Mouse (Mus musculus) left cerebral cortex, postnatal 14 days (tissue): ENCODE measurements around the gene P4hb. TPM values are rescaled to one million over a fixed set of nuclear protein-coding genes. Genes with fewer than 3 reads are reported as not detected.
"Not testable (repeated sequence)": the region's sequence is repeated elsewhere in the genome, so short reads cannot be mapped to it uniquely, and the experiment has no call there.

Experiments
- DNase-seq, 2 experiments: peaks; one replicate each; pipeline ENCODE4 v3.0.0; 2021 to 2022; ENCODE audit warnings: low spot score in 2 of 2, mixed read lengths in 1 of 2
- intact Hi-C: fragments of 180-260 bp; cut with DNase I; formaldehyde crosslinking; loops from one replicate; pipeline ENCODE4 v1.15.1; 2025
- total RNA-seq, 2 experiments: library from RNA; stranded (reverse); gene quantifications; 2 replicates each; pipeline ENCODE4 v1.2.3; 2021

The P4hb gene
- total RNA-seq, 2 experiments from 2014 or later, result 125 to 127 TPM

DNA sequence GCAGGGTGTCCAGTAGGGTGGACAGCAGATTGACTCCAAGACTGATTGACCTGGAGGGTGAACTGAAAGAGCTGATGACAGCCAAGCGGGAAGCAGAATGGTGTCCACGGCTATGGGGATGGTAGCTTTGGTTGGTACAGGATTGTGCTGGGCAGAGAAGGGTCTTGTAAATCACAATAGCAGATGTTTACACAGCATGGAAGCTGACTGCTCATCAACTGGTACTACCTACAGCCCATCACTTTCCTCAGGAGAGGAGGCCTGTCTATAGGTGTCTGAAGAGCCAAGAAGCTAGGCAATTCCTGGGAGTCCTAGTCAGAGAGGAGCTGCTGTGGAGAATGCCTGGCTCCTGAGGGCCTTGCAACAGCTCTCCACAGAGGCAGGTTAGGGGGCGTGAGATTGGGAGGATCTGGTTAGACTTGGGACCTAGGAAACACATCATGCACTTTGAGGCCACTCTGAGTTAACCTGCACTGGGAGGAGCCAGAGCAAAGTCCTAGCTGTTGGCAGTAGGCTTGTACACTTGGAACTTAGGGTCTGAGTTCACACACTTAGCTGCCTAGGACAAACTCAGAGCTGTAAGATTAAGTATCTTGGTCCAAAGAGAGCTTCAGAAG lies 3.4 kb upstream of the P4hb start:
- DNase-seq, result no peak
- intact Hi-C loops, result no loop called here

DNA sequence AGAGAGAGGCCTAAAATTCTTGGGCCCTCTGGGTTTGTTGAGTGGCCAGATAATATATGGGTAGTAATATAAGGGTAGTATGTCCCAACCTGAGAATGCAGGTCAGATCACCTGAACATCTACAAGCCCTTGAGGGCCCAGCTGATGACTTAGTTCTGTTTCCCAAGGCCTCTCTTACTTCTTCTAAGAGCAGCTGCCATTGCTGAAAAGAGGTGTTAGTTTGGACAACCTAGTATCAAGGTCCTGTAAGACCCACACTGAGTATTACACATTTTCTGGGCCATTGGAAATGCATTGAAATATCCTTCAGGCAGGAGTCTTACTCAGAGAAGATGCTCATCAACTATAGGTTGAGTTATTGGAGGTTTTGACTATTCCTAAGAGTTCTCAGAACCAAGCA lies 2.9 kb upstream of the P4hb start:
- intact Hi-C loops, result no loop called here
- DNase-seq, result no peak

DNA sequence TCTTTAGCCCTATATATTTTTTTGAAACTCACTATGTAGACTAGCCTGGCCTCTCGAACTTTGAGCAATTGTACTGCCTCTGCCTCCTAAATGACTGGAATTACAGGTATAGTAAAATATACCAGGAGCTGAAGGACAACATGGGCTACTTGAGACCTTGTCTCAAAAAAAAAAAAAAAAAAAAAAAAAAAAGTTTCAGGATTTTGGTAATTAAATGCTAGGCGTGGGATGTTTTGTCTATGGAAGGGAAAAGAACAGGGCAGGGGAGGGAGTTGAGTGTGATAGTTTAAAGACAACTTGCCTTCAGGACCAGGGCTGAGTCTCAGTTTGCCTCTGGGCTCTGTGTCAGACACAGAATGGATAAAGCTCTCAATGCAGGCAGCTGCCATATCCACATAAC lies 2.0 kb upstream of the P4hb start:
- DNase-seq, result no peak
- intact Hi-C loops, result no loop called here

DNA sequence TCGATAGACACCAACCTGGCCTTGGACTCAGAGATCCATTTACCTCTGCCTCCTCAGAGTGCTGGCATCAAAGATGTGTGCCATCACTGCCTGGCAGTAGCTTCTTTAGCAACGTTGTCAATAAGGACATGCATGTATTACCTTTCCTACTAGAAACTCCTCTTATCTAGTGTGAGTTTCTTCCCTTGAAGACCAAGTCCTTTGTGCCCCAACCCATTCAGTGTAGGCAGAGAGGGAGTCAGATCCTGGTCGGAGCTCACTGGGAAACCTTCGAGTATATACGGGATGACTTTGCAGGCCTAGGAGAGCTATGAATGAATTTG lies 1.2 kb upstream of the P4hb start:
- DNase-seq, result no peak
- intact Hi-C loops, result loop anchor here (5.0 kb wide), 1 partner anchor 57 kb away; no protein-coding TSS in a partner anchor

DNA sequence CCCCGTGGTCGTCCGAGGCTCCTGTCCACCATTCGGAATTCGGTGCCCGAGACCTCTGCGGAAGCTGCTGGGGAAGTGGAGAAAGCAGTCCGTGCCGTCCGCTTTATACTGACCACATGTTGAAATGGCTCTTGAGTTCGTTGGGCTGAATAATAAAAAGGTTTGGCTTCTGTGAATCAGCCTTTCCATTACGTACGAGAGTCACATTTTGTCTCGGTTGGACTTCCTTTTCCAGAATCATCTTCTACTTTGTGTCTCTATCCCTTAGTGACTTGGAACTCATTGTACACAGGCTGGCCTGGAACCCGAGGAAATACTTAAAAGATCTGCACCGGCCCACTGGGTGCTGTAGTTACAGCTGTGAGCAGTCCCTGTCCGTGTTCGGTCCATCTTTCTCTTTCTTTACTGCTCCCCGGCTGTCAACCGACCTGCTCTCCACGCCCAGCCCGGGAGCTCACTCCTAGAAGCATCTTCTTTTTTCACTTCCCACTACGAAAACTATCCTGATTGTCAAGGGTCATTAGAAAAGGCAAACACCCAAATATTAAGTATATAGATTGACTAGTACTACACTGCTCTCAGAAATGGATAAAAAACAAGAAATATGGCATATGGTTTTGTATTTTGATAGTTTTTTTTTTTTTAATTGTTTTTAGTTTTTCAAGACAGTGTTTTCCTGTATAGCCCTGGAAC lies 678 bp upstream of the P4hb start:
- no peak for DNase-seq
- intact Hi-C loops, result loop anchor here (5.0 kb wide), 1 partner anchor 56 kb away; no protein-coding TSS in a partner anchor

DNA sequence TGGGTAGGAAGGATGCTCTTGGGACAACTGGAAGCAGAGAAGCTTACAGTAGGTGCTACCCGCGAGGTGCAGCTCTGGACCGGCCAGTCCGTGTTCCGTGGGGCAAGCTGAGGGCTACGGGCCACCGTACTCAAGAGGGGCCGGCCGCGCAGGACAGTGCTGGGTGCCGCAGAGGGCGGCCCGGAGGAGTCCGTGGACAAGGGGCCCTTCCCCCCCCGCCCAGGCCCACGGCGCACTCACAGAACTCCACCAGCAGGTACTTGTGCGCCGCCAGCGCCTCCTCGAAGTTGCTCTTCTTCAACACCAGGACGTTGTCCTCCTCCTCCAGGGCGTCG lies 669 bp downstream of the P4hb start:
- no peak for DNase-seq
- intact Hi-C loops, result loop anchor here (5.0 kb wide), 1 partner anchor 55 kb away; no protein-coding TSS in a partner anchor

DNA sequence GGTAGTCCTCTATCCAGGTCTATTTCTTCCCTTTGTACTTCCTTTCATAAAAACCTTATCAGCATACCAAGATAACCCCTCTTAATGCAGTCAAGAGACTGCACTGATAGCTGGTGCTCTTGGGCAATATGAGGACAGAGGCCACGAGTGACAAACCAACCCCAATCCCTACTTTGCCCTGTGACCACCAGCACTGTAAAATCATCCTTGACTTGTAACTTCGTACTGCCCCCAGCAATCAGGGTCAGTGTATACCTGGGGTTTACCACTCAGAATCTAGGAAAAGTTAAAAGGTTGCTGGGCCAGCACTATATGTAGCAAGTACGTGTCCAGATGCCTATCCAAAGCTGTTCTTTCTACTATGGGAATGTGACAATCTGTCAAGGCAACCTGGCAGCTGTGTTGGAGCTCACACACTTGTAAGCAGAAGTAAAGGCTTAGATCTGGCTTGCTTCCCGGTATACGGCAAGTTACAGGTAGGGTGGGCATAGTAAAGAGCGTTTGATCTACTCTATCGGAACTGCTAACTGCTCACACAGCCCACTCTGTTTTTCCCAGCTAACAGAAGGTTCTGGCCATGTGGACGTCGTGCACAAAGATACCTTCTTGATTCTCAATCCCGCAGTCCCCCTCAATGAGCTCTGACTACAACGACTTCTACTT lies 1.2 kb downstream of the P4hb start:
- no peak for DNase-seq
- intact Hi-C loops, result loop anchor here (5.0 kb wide), 1 partner anchor 55 kb away; no protein-coding TSS in a partner anchor

DNA sequence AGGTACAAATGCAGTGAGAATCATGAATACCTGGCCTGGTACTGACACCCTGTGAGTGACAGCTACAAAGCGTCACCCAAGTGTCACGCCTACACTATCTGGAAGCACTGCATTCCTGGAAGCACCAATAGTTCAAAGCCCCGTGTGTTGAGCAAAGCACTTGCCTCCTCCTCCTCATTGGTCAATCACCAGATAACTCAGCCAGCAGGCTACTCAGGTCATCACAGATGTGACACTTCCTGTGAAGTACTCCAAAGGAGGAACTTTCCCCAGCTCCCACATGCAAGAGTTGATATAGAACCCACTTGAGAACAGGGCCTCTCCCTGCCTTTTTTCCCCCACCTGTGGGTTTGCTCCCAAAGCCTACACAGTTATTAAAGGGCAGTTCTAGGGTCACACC lies 1.9 kb downstream of the P4hb start:
- DNase-seq, result no peak
- intact Hi-C loops, result loop anchor here (5.0 kb wide), 1 partner anchor 54 kb away; no protein-coding TSS in a partner anchor

DNA sequence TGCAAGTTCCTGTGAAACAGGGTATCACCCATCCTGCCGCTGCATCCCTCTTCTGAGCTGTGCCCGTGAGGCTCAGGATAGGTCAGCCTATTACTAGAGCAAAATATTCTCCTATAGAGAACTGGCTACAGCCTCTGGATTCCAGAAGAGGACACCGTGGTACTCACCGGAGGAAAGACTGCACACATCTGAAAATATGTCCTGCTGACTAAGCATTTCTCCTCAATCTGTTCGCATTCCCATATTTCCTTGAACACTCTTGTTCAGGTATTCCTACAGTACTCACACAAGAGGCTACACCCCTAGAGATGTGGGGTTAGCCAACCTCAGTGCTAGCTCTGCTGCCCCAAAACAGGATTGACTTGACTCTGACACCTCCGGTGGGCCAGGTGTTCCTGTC lies 4.7 kb downstream of the P4hb start:
- no peak for DNase-seq
- intact Hi-C loops, result no loop called here

DNA sequence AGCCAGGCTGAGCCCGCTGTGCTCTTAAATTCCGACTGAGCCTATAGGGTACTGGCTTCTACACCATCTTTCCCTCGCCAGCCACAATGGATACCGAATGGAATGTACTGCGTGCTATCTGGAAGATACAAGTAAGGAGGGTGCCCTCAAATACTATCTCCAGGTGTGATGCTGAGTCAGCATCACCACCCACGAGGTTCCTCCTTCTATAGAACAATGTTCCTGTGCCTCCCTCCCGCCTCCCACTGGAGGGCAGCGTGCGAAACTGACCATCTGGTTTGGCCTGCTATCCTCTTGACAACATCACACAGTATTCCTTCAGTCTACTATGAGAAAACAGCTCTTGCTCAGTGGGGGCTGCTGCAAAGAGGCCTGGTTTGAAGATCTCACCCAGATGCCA lies 7.9 kb downstream of the P4hb start:
- no peak for DNase-seq
- intact Hi-C loops, result no loop called here

DNA sequence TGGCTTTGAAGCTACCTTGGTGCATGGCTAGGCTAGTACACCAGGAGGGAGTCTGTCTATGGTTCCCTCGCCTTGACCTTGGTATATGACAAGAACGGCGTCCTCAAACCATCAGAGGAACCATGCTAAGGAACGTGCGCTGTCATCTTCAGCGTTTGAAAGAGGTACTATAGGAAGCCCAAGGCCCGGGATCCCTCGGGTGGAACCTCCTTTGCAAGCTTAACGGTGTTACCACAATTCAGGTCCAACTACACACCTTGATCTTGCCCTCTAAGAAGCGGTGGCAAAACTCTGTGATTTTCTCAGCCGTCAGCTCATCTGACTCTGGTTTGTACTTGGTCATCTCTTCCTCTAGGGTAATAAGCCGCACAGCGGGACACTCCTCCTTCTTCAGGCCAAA lies 10.1 kb downstream of the P4hb start:
- no peak for DNase-seq
- intact Hi-C loops, result no loop called here

DNA sequence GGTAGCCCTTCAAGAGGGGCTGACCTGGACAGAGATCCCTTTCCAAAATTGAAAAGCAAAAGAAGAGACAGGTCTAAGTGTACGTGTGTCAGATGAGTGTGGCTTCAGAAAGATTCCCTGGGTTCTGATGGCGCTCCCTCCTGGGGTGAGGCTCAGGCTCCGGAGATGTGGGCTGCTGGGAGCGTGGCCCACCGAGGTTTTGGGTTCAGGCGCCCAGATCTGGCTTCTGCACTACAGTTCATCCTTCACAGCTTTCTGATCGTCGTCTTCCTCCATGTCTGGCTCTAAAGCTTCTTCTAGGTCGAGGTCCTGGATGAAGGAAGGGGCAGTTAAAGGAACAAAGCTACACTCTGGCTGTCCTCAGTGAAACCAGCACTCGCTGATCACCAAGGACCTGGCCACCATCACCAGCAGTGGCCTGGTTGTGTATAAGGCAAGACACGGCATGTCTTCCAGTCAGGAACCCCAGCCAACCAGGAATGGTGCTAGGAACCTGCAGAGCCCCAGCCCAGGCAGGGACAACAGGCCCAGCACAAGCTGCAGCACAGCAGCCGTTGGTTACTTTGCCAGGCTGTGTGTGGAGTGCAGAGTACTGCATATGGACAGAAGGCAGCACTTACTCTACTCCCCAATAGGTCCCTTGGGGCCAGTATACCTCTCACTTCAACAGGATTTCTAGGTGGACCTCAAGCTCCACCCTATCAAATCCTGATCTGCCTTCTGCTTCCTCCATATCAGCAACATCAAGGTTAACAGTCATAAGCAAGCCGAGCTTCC lies 11.9 kb downstream of the P4hb start:
- intact Hi-C loops, result no loop called here
- no peak for DNase-seq

DNA sequence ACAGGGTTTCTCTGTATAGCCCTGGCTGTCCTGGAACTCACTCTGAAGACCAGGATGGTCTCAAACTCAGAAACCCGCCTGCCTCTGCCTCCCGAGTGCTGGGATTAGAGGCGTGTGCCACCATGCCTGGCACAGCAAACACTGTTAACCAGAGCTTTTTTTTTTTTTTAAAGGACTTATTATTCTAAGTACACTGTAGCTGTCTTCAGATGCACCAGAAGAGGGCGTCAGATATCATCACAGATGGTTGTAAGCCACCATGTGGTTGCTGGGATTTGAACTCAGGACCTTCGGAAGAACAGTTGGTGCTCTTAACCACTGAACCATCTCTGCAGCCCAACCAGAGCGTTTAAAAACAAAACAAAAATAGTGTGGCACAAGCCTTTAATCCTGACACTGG lies 14.2 kb downstream of the P4hb start:
- intact Hi-C loops, DNase-seq: not testable (repeated sequence)

DNA sequence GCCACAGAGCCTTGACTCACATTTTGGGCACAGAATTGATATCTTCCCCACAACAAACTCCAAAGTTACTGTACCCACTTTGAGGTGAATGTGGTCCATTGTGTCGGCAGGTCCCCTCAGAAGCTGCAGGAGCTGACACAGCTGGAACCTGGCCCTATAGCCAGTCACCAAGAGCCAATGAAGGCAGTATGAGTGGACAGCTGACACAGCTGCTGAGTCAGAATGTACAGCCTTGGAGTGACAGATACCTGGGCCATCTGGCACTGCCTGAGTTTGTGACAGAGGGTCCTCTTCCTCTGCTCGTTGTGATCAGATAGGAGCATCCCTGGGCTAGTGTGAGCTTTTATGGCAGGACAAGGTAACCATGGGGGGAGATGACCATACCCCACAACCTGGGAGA lies 17.8 kb downstream of the P4hb start:
- intact Hi-C loops, result no loop called here
- no peak for DNase-seq

DNA sequence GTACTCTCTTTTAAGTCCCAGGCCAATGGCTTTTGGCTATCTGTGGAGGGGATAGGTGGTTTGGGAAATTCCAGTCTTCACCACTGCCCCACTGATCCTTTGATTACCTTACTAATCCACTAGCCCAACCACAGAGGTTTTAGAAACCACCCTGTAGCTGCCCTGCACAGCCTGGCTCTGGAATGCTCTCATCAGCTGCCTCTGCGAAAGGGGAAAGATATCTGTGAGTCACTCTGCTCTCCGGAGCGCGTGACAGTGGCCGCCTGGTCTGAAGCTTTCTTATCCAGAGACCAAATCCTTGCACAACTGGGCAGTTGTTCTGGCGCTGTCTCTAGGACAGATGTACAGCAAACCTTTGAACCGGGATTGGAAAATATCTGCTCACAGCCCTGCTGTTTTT lies 18.2 kb downstream of the P4hb start:
- DNase-seq, result no peak
- intact Hi-C loops, result no loop called here

DNA sequence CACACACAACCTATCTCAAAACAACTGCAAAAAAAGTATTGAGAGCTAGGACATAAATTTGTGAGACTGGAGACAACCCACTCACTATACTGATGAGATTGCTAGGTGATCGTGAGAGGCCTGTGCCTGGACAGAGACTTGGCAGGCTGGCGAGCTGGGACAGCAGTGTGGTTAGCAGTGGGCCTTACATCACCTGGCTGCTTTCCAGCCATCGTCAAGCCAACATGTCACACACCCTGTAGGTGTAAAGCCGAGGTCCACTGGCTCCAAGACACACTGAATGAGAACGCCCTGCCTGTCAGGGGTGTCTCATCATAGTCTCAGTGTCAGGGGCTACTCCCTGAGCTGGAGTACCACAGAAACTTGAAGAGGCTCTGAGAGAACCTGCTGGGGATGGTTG lies 20.3 kb downstream of the P4hb start:
- no peak for DNase-seq
- intact Hi-C loops, result no loop called here

DNA sequence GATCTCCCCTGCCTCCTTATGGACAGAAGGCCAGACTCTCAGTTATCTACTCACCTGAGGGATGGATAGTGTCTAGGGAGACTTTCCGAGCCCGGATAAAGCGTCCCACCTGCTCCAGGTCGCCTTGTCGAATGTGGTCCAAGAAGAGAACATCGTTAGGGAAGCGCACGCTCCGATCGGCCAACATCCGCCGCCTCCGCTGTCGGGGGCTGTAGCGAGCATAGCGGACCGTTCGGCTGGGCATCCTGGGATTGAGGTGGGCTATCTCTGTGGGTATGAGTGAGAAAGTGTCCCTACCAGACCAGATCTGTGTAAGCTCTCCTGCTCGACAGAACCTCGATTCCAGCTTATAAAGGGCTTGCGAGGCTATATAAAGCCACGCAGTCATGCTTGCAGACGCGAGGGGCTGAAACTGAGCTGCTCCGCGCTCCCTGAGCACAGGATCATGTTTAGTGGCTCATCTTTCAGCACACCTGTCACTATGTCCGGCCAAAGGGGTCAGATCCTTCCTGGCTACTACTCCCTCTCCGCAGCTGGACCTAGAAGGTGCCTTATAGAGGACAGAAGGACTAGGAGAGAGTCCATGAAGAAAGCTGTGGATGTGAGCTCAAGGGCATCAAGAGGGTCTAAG lies 22.1 kb downstream of the P4hb start, which contains the start of gene Ppp1r27:
TSS of gene Ppp1r27 (minus strand) at position 323 of the 631 bp plus-strand sequence.
- intact Hi-C loops, result no loop called here
- no peak for DNase-seq

DNA sequence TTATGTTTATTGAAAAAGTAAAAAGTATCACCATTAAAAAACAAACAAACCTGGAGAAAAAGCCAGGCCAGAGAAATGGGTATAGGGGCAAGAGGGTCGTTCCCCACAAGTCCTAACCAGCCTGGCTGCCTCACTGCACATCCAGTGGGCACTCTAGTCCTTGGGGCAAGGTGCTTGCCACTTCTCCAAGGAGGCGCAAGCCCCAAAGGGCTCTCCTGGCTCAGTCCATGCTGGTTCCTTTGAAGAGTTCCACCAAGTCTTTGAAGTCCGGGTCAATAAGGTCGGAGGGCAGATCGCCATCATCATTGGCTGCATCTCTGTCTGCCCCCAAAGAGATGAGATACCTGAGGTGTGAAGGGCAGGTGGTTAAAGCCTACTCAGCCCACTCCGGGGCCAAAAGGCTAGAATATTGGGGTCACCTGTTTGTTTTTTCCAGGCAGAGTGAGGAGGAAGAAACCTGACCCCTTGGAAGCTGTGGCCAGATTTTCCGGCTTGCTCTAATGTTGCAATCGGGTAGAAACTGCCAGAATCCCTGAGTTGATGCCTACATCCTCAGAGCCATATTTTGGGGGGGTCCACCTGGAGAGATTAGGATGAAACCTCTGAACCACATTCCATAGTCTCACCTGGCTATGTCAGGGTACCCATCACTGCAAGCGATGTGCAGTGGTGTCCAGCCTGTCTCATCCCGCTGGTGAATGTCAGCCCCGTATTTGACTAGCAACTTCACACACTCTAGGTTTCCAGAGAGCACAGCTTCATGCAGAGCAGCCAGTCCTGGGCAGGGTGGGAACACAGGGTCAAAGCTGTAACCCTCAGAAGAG lies 22.9 kb downstream of the P4hb start:
- DNase-seq, result no peak
- intact Hi-C loops, result no loop called here
